Mouse (Mus musculus) natural killer cell, adult 2 months (primary cell): ENCODE results near the gene Mgst3.
"Not testable (repeated sequence)": the region's sequence is repeated elsewhere in the genome, so short reads cannot be mapped to it uniquely, and the experiment has no call there.

ENCODE experiments used
- DNase-seq, 2 experiments: peaks; one replicate each; pipeline ENCODE4 v3.0.0; 2022; ENCODE audit warnings: low spot score in 2 of 2

Mgst3 gene

GRCm38 (mm10) chr1:167360268-167360667 lies 33.4 kb downstream of the Mgst3 start:
- no peak for DNase-seq

- DNase-seq = no peak
These were observed 34.9 kb downstream of the Mgst3 start for GRCm38 (mm10) chr1:167358731-167359130.

- no peak for DNase-seq
These were observed 36.3 kb downstream of the Mgst3 start for GRCm38 (mm10) chr1:167357387-167357786.

GRCm38 (mm10) chr1:167352403-167352802 lies 41.2 kb downstream of the Mgst3 start:
- no peak for DNase-seq

GRCm38 (mm10) chr1:167350597-167351415 lies 42.8 kb downstream of the Mgst3 start:
- no peak for DNase-seq

GRCm38 (mm10) chr1:167349815-167350596 lies 43.6 kb downstream of the Mgst3 start, which contains the start of gene Aldh9a1:
Aldh9a1 (plus strand) TSS chr1:167349991.
- peak; percentile 74 to 77 for DNase-seq

- DNase-seq = peak in 1 of 2 experiments; percentile 10
These were observed 44.4 kb downstream of the Mgst3 start for GRCm38 (mm10) chr1:167349206-167349605.

- DNase-seq = not testable (repeated sequence)
These were observed 47.6 kb downstream of the Mgst3 start for GRCm38 (mm10) chr1:167345994-167346520.

GRCm38 (mm10) chr1:167342831-167343230 lies 50.8 kb downstream of the Mgst3 start:
- DNase-seq = no peak

GRCm38 (mm10) chr1:167340910-167341528 lies 52.6 kb downstream of the Mgst3 start:
- DNase-seq = no peak

GRCm38 (mm10) chr1:167340111-167340787 lies 53.4 kb downstream of the Mgst3 start:
- DNase-seq = no peak

- no peak for DNase-seq
These were observed 54.4 kb downstream of the Mgst3 start for GRCm38 (mm10) chr1:167339177-167339781.

- peak; percentile 75 to 81 for DNase-seq
These were observed 56.1 kb downstream of the Mgst3 start for GRCm38 (mm10) chr1:167337463-167338095.

GRCm38 (mm10) chr1:167336398-167336797 lies 57.2 kb downstream of the Mgst3 start:
- DNase-seq = no peak

- no peak for DNase-seq
These were observed 62.5 kb downstream of the Mgst3 start for GRCm38 (mm10) chr1:167331106-167331505.

- DNase-seq = no peak
These were observed 64.9 kb downstream of the Mgst3 start for GRCm38 (mm10) chr1:167328776-167329175.
